Mouse (Mus musculus): ENCODE results near the gene Adprm. TPM values are rescaled to one million over a fixed set of nuclear protein-coding genes. Genes with fewer than 3 reads are reported as not detected.
"Not testable (repeated sequence)": the region's sequence is repeated elsewhere in the genome, so short reads cannot be mapped to it uniquely, and the experiment has no call there.

Gene Adprm
- 10 to 100 TPM in 3 of 4 experiments, 1 to 10 TPM in 1; 9.8 to 13.1 (median 11.5) TPM for total RNA-seq (2022)

DNA sequence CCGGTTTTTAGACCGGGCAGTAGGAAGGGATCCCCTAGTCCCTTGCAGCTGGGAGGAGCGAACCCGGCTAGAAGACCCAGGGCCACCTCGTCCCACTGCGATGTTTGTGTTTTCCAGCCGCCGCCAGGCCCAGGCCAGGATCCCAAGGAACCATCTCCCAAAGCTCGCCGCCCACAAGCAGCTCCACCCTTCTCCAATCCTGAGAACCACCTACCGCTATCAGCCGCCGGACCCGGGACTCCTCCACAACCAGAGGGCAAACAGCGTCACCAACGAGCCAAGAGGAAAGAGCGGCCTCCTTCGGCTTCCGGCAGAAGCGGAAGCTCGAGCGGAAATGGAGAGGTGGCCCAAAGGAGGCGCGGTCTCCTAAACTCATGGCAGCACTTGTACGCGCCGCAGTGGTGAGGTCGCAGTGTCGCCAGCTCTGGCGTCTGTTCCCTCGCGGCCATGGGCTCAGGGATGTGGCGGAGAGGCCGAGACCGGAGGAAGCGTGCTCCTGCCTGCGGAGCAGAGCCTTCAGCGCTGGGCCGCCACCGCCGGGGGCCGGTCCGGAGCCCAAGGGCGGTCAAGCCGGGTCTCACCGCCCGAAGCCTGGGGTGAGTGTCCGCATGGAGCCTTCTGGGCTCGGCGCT lies at the start of gene Adprm, which contains the start of gene Sco1:
TSS of gene Adprm (minus strand) at position 274 of the 632 bp plus-strand sequence.
TSS of gene Sco1 (plus strand) at position 350 of the 632 bp plus-strand sequence.
- peak; percentile 92 for DNase-seq (ENCODE audit: low spot score)

DNA sequence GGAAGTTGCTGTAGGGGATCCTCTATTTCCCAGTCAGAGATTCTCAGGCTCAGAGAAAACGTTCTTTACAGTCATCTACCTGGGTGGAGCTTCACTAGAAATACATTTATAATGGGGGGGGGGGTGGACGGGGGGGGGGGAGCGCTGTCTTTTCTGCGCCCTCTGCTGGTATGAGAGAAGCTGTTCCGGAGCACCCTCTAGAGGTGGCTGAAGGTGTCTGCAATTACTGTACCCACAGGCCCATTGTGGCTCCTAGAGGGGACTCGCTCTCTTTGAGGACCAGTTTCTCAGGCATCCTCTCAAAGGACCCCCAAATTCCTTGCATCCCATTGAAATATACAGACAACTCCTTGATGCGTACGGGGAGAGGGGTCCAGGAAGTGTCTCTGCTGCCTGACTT lies 49.3 kb upstream of the Adprm start:
- peak; percentile 46 for DNase-seq (ENCODE audit: low spot score)

DNA sequence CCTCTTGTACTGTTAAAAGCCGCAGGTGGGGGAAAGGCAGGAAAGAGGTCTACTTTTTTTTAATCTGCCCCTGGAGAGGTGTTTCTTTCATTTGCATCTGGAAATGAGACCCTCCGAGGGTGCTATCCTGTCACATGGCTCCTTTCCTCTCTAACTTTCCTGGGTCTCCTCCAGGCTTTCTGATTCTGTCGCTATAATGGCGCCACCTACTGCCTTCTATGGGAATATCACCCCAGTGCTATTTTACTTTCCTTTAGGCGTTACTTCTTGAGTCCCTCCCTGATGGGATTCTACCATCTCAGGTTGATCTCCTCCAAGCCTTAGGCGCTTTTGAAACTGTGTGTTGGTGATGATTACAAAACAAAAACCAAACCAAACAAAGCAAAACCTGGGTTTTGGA lies 47.8 kb upstream of the Adprm start:
- DNase-seq (ENCODE audit: low spot score): peak; percentile 19

DNA sequence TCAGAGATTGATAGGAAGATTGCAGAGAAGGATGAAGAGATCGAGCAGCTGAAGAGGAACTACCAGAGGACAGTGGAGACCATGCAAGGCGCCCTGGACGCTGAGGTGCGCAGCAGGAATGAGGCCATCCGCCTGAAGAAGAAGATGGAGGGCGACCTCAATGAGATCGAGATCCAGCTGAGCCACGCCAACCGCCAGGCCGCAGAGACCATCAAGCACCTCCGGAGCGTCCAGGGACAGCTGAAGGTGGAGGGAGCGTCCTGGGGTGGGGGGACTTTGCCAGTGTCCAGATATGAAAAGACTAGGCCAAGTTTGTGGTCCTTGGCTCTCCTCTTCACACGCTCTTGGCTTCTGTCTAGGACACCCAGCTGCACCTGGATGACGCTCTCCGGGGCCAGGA lies 46.8 kb upstream of the Adprm start:
- DNase-seq (ENCODE audit: low spot score): no peak

DNA sequence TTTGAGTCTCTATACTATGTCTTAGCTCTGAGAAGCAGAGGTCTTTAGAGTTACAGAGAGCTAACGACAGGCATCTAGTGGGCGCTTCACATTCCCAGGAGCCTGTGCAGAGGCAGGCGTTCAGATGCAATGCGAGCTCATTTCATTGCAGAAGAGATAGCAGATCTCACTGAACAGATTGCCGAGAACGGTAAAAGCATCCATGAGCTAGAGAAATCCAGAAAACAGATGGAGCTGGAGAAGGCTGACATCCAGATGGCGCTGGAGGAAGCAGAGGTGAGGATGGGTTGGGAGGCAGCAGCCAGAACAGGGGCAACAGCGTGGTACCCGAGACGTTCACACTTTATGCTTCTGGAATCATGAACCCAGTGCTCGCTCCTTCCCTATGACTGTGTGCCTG lies 46.0 kb upstream of the Adprm start:
- no peak for DNase-seq (ENCODE audit: low spot score)

DNA sequence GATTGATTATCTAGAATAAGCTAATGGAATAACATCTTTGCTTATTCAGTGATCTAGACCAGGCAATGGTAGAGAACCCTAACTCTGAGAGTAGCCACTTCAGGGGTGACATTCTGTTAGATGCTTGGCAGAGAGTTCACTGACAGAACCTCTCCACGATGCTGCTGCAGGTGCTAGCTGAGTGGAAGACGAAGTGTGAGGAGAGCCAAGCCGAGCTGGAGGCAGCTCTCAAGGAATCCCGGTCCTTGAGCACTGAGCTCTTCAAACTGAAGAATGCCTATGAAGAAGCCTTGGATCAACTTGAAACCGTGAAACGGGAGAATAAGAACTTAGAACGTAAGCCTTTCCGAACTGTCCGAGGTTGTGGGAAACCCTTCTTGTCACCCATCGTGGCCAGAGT lies 45.3 kb upstream of the Adprm start:
- no peak for DNase-seq (ENCODE audit: low spot score)

DNA sequence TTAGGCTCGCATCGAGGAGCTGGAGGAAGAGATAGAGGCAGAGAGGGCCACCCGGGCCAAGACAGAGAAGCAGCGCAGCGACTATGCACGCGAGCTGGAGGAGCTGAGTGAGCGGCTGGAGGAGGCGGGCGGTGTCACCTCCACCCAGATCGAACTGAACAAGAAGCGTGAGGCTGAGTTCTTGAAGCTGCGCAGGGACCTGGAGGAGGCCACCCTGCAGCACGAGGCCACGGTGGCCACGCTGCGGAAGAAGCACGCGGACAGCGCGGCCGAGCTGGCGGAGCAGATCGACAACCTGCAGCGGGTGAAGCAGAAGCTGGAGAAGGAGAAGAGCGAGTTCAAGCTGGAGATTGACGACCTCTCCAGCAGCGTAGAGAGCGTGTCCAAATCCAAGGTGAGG lies 42.1 kb upstream of the Adprm start:
- DNase-seq (ENCODE audit: low spot score): no peak

DNA sequence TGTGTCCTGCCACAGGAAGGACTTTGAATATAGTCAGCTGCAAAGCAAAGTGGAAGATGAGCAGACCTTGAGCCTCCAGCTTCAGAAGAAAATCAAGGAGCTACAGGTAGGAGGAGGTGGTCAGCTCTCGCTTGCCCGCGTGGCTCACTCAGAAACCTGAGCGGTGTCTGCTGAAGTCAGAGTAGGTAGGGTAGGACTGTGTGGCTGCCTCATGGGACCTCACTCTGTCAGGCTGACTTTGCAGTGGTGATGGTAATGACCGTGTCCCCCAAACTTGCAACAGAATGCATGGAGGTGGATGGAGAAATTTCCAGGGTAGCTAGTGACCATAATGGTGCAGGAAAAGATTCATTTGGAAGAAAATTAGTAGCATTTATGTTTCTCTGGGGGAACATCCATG lies 41.3 kb upstream of the Adprm start:
- DNase-seq (ENCODE audit: low spot score): no peak

DNA sequence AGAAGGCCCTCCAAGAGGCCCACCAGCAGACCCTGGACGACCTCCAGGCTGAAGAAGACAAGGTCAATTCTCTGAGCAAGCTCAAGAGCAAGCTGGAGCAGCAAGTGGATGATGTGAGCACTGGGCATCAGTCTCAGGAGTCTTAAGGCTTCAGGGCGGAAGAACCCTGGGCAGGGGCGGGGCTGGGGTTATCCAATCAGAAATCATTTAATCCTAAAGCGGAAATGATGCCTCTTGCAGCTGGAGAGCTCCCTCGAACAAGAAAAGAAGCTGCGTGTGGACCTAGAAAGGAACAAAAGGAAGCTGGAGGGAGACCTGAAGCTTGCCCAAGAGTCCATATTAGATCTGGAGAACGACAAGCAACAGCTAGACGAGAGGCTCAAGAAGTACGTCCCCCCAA lies 40.8 kb upstream of the Adprm start:
- DNase-seq (ENCODE audit: low spot score): no peak

DNA sequence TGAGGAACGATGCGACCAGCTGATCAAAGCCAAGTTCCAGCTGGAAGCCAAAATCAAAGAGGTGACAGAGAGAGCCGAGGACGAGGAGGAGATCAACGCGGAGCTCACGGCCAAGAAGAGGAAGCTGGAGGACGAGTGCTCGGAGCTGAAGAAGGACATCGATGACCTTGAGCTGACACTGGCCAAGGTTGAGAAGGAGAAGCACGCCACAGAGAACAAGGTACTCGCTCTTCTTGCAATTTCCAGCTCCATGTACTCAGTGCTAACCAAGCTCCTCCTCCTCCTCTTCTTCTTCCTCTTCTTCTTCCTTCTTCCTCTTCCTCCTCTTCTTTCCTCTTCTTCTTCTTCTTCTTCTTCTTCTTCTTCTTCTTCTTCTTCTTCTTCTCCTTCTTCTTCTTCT lies 40.0 kb upstream of the Adprm start:
- not testable (repeated sequence) for DNase-seq (ENCODE audit: low spot score)

DNA sequence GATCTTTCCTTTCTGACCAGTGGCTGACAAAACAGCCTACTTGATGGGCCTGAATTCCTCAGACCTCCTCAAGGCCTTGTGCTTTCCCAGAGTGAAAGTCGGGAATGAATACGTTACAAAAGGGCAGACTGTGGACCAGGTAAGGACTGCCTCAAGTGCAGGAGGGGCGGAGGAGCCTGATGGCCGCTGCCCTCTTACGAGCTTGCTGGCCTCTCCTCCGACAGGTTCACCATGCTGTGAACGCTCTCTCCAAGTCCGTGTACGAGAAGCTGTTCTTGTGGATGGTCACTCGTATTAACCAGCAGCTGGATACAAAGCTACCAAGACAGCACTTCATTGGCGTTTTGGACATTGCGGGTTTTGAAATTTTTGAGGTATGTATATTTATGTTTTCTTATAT lies 34.8 kb upstream of the Adprm start:
- DNase-seq (ENCODE audit: low spot score): no peak

DNA sequence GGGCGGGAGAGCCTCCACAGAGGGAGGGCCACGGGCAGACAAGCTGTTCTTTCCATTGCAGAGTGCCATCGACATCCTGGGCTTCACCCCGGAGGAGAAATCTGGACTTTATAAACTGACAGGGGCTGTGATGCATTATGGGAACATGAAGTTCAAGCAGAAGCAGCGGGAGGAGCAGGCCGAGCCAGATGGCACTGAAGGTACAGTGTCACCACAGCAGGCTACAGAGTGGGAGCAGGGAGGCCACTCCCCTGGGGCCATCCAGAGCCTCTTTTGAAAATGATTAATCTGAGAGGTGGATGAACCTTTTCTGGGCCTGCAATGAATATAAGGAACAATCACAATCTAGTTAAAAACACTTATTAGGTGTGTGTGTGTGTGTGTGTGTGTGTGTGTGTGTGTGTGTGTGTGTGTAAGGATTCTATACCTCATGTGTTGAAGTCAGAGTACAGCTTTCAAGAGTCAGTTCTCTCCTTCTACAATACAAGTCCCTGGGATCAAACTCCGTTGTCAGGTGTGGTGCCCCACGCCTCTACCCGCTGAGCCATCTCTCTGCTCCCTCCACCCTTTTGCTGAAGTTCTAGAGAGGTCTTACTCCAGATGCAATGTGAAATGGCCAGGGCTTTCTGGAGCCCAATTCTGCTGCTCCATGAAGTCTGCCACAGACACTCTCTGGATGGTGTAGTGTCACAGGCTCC lies 34.2 kb upstream of the Adprm start:
- no peak for DNase-seq (ENCODE audit: low spot score)

DNA sequence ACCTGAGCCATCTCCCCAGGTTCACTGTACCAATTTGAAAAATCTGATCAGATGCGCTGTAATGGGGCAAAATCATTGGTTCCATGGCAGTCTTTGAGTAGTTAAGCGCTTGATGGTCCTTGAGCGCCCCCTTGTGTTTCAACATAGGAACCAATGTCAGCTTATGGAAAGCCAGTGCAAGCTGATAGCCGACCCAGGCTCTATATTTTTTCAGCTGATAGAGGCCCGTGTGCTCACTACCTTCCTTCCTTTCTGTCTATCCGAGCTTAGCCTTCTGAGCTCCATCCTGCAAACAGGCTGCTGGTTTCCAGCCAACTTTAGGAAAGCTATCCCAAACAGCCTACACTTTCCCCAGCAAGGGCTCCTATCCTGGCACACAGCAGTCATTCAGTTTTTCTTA lies 33.1 kb upstream of the Adprm start:
- peak; percentile 67 for DNase-seq (ENCODE audit: low spot score)

DNA sequence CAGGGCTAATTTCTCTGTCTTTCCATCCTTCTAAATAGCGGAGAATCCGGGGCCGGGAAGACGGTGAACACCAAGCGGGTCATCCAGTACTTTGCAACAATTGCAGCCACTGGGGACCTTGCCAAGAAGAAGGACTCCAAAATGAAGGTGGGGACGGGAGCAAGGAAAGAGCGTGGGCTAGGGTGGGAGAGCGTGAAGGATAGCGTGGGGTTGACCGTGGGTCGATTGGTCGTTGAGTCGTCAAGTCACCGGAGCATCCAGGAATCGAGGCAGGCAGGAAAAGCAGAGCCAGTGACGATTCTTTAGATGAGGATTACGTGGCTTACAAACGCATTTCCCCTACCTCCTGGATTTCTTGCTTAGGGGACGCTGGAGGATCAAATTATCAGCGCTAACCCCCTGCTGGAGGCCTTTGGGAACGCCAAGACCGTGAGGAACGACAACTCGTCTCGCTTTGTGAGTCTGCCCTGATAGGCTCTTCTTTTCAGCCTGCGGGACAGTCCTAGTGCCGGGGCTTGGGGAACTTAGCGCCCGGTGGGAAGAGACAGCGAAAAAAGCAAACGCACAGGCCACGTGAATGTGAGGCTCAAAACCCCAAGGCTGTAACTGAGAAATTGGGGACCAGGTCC lies 31.4 kb upstream of the Adprm start:
- DNase-seq (ENCODE audit: low spot score): no peak

DNA sequence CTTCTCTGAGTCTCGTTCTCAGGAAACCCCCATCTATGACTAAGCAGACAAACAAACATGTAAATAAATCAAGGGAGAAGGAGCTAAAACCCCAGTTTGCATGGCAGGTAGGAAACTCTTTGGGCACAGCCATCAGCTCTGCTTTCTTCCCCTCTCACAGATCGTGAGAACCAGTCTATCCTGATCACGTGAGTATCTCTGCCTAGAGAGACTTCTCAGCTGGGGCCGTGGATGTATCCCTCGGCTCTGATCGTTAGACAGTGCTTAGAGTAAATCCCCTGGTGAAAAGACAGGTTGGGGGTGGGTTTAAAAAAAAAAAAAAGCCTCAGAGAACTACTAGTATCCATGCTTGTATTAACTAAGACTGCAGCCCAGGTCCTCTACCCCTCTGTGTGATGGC lies 30.8 kb upstream of the Adprm start:
- no peak for DNase-seq (ENCODE audit: low spot score)

DNA sequence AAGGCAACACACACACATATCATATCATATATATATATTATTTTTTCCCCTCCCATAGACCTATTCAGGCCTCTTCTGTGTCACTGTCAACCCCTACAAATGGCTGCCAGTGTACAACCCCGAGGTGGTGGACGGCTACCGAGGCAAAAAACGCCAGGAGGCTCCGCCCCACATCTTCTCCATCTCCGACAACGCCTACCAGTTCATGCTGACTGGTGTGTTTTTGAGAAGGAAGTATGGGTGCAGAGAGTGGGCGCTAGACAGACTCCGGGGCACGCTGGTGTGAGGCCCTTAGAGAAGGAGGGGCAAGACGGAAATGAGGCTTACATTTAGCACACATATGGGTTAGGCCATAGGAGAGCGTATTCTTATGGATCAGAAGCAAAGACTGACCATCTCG lies 30.4 kb upstream of the Adprm start:
- no peak for DNase-seq (ENCODE audit: low spot score)

DNA sequence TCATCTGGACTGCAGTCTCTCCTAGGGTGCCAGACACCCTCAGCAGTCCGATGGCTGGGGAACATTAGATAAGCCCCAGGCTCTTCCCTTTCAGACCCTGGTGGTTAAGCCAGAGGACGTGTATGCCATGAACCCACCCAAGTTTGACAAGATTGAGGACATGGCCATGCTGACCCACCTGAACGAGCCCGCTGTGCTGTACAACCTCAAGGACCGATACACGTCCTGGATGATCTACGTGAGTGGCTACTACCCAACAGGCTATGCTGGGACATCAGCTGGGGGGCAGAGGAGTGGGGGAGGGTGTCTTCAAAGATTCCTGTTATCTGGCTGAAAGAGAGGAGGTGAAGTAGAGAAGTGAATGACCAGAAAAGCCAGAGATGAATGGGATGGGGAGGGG lies 29.8 kb upstream of the Adprm start:
- no peak for DNase-seq (ENCODE audit: low spot score)

DNA sequence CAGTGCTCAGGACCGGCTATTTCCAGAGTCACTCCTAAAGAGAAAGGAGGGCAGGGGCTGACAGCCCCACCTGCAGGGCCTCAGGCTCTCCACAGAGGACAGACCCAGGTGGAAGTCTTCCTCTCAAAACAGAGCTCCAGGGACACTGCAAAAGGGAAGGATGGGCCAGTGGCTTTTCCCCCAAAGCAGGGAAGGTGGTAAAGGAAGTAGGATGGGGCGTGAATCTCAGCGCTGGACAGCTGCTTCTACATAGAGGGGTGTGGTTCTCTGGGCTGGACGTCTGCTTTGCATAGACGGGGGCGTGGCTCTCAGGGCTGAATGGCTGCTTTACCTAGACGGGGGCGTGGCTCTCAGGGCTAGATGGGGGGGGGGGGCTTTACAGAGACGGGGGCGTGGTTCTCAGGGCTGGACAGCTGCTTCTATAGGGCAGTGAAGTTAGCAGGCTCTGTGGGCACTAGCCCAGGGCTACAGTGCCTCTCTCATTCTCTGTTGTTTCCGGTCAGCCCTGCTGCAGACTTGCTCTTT lies 28.8 kb upstream of the Adprm start:
- DNase-seq (ENCODE audit: low spot score): no peak

DNA sequence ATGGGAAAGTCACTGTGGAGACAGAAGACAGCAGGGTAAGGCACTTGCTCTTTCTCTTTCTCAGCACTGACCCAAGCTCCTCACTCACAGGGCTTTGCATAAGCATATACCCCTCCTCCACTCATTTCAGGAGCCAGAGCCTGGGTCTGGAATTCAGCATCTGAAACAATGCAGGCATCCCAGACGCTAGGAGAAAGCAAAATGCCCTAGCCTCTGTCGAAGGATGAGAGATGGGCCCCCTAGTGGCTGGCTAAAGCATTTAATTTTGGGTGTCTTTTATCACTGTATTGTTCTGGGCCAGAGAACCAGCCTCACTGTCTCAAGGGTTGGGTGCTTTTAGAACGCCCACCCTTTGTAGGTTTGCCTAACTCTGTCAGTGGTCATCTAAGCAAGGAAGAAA lies 27.8 kb upstream of the Adprm start:
- peak; percentile 33 for DNase-seq (ENCODE audit: low spot score)

DNA sequence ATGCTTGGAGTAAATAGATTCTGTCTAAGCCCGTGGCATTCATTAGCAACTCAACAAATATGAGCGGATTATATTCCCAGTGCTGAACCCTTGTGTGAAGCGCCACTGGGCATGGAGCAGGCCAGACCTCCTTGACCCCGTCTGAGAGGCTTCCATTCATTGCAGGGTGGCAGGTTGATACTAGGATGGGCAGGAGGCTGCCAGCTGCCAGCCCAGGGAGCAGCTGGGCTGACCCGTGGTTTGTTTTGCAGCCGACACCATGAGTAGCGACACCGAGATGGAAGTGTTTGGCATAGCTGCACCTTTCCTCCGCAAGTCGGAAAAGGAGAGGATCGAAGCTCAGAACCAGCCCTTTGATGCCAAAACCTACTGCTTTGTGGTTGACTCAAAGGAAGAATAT lies 27.3 kb upstream of the Adprm start:
- no peak for DNase-seq (ENCODE audit: low spot score)

DNA sequence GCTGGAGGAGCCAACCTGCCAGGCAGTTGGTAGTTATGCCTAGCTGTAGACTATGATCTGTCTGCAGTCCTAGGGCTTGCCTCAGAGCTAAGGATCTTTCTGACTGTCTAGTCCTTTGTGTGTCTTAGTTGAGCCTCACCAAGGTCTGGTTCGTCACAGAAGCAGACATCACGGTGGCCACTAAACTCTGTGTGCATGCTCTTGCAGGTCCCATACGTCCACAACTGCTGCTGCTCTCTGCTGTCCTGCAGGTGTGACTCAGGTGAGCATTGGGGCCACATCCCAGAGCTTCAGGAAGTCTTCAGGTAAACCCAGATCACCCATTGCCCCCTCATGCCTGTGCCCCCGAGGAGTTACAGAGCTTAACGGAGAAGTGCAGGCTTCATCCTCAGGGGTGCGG lies 26.5 kb upstream of the Adprm start:
- no peak for DNase-seq (ENCODE audit: low spot score)

DNA sequence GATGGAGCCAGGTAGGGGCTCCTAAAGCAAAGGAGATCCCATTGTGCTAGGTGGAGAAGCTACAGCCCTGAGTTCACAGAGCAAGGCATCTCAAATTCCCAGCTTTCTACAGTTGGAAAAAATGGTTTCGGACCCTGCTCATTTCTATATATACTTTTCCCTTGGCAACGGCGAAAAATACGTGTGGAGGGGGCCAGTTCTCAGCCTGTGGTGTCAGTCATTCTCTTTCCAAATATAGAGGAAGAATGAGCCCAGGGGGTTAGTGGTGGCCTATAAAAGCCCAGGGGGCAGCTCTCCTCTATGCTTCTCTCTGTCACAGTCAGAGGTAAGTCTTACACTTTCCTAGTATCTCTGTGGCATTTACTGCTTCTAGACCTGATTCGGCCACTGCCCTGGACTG lies 25.6 kb upstream of the Adprm start, which contains the start of gene Myh3:
TSS of gene Myh3 (plus strand) at position 301 of the 400 bp plus-strand sequence.
- no peak for DNase-seq (ENCODE audit: low spot score)

DNA sequence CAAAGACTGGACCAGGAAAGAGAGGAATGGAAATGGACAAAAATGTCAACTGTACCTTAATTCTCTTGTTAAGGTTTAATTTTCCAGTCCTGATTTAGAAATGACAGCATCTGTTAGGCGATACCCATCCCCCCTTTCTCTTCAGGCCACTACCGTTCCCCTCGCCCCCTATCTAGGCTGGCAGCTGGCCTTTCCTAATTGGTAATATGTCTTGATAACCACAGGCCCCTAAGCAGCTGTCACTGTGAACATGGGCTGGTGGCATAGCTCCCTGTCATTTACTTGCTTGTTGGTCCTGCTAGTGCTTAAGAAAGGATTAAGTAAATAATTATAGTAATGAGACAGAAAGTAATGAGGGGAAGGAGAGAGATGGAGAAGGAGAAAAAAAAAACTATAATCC lies 25.0 kb upstream of the Adprm start:
- DNase-seq (ENCODE audit: low spot score): no peak
